Mouse (Mus musculus) forebrain, embryonic 15.5 days (tissue): ENCODE data around the gene Ank3. TPM values are rescaled to one million over a fixed set of nuclear protein-coding genes. Genes with fewer than 3 reads are reported as not detected.

Source experiments
- ATAC-seq: fragments of 200-750 bp; cut with Nextera tagmentation; replicated peaks from 2 replicates; pipeline ENCODE4 v1.8.0; 2017; ENCODE audit warnings: mild to moderate bottlenecking, moderate TSS enrichment, moderate library complexity
- H3K27ac ChIP-seq: fragments of 300-500 bp; sonication (generic); replicated peaks from 2 replicates; pipeline ENCODE4 v1.5.1; 2015; ENCODE audit warnings: mild to moderate bottlenecking, inconsistent platforms
- H3K27me3 ChIP-seq: fragments of 300-500 bp; sonication (generic); 2 replicates; pipeline ENCODE4 v1.6.1; 2015; ENCODE audit warnings: inconsistent platforms
- H3K36me3 ChIP-seq: fragments of 300-500 bp; sonication (generic); 2 replicates; pipeline ENCODE4 v1.6.1; 2015; ENCODE audit warnings: mild to moderate bottlenecking, inconsistent platforms
- H3K4me1 ChIP-seq: fragments of 300-500 bp; sonication (generic); 2 replicates; pipeline ENCODE4 v1.6.1; 2015; ENCODE audit warnings: inconsistent platforms
- H3K4me2 ChIP-seq: fragments of 300-500 bp; sonication (generic); replicated peaks from 2 replicates; pipeline ENCODE4 v1.6.1; 2015; ENCODE audit warnings: mild to moderate bottlenecking, inconsistent platforms
- H3K4me3 ChIP-seq: fragments of 300-500 bp; sonication (generic); 2 replicates; pipeline ENCODE4 v1.5.1; 2015; ENCODE audit warnings: mild to moderate bottlenecking, inconsistent platforms
- H3K9ac ChIP-seq: fragments of 300-500 bp; sonication (generic); replicated peaks from 2 replicates; pipeline ENCODE4 v1.6.1; 2015; ENCODE audit warnings: mild to moderate bottlenecking, inconsistent platforms
- H3K9me3 ChIP-seq: fragments of 300-500 bp; sonication (generic); 2 replicates; pipeline ENCODE4 v1.6.1; 2016; ENCODE audit warnings: inconsistent platforms
- WGBS: fragments of 180-500 bp; shearing (Covaris S2); methylation state at CpG from one replicate; pipeline ENCODE4 v1.1.7; 2015; ENCODE audit warnings: mixed read lengths; 5-methylcytosine and 5-hydroxymethylcytosine counted together
- polyA plus RNA-seq: library from polyadenylated mRNA; unstranded; fragments of >200 nt; fragmentation: Nextera tagmentation; extraction: Ambion mirVana; gene quantifications from 2 replicates; pipeline ENCODE4 v1.2.1, GENCODE M21; 2015

Gene Ank3
- polyA plus RNA-seq, 1 experiment from 2014 or later, result 91.2 TPM

GRCm38 (mm10) chr10:69485191-69485786 is 86.7 kb downstream of the Ank3 start:
- no peaks in the 10 kb centered on the region for H3K4me1 ChIP-seq
- H3K27me3 ChIP-seq, result no peaks in the 10 kb centered on the region
- H3K4me3 ChIP-seq, result no peak overlapping the region
- H3K9ac ChIP-seq, result no peak overlapping the region
- H3K9me3 ChIP-seq, result no peaks in the 10 kb centered on the region
- WGBS, result 88% methylated on average over 6 of the region's 6 CpGs
- ATAC-seq, result no peak
- no peaks in the 10 kb centered on the region for H3K36me3 ChIP-seq
- no peak overlapping the region for H3K27ac ChIP-seq
- no peak overlapping the region for H3K4me2 ChIP-seq

- no peak overlapping the region for H3K4me3 ChIP-seq
- H3K9me3 ChIP-seq, result no peaks in the 10 kb centered on the region
- H3K4me2 ChIP-seq, result no peak overlapping the region
- no peaks in the 10 kb centered on the region for H3K4me1 ChIP-seq
- ATAC-seq, result no peak
- WGBS, result 79% methylated on average over 5 of the region's 5 CpGs
- H3K36me3 ChIP-seq, result no peaks in the 10 kb centered on the region
- H3K27me3 ChIP-seq, result no peaks in the 10 kb centered on the region
- no peak overlapping the region for H3K27ac ChIP-seq
- no peak overlapping the region for H3K9ac ChIP-seq
Observed at GRCm38 (mm10) chr10:69490182-69490581, 91.6 kb downstream of the Ank3 start.

- Histone ChIP-seq H3K9me3 (no peaks in the 10 kb centered on the region), H3K4me1 (no peaks in the 10 kb centered on the region), H3K27ac (peak overlapping the region; percentile 57), H3K27me3 (no peaks in the 10 kb centered on the region), H3K9ac (no peak overlapping the region), H3K4me3 (no peak overlapping the region), H3K4me2 (no peak overlapping the region), H3K36me3 (no peaks in the 10 kb centered on the region)
- no peak for ATAC-seq
- WGBS, result 60% methylated on average over 5 of the region's 5 CpGs
Observed at GRCm38 (mm10) chr10:69491975-69492374, 93.4 kb downstream of the Ank3 start.

- Histone ChIP-seq H3K27me3 (no peaks in the 10 kb centered on the region), H3K27ac (no peak overlapping the region), H3K36me3 (no peaks in the 10 kb centered on the region), H3K9me3 (no peaks in the 10 kb centered on the region), H3K9ac (no peak overlapping the region), H3K4me1 (peaks cover 18% of the 10 kb centered on the region), H3K4me3 (no peak overlapping the region), H3K4me2 (no peak overlapping the region)
- no peak for ATAC-seq
- WGBS, result 75% methylated on average over 17 of the region's 17 CpGs
Observed at GRCm38 (mm10) chr10:69497382-69497781, 98.8 kb downstream of the Ank3 start.

- Histone ChIP-seq H3K36me3 (no peaks in the 10 kb centered on the region), H3K9me3 (no peaks in the 10 kb centered on the region), H3K4me1 (peaks cover 18% of the 10 kb centered on the region), H3K9ac (no peak overlapping the region), H3K27ac (peak overlapping the region; percentile 69), H3K4me2 (peak overlapping the region; percentile 14; the same call in 1 of the 2 replicates), H3K27me3 (no peaks in the 10 kb centered on the region), H3K4me3 (no peak overlapping the region)
- ATAC-seq, result peak; percentile 86
- 42% methylated on average over 11 of the region's 11 CpGs for WGBS
Observed at GRCm38 (mm10) chr10:69500171-69500860, 101.7 kb downstream of the Ank3 start.

- no peak overlapping the region for H3K4me2 ChIP-seq
- no peak overlapping the region for H3K27ac ChIP-seq
- H3K9ac ChIP-seq, result no peak overlapping the region
- no peak for ATAC-seq
- no peaks in the 10 kb centered on the region for H3K36me3 ChIP-seq
- H3K9me3 ChIP-seq, result no peaks in the 10 kb centered on the region
- no peaks in the 10 kb centered on the region for H3K27me3 ChIP-seq
- no peak overlapping the region for H3K4me3 ChIP-seq
- peaks cover 18% of the 10 kb centered on the region for H3K4me1 ChIP-seq
- WGBS, result 91% methylated on average over 4 of the region's 4 CpGs
Observed at GRCm38 (mm10) chr10:69503791-69504190, 105.2 kb downstream of the Ank3 start.

- Histone ChIP-seq H3K9me3 (no peaks in the 10 kb centered on the region), H3K4me2 (no peak overlapping the region), H3K4me3 (no peak overlapping the region), H3K27me3 (no peaks in the 10 kb centered on the region), H3K36me3 (no peaks in the 10 kb centered on the region), H3K9ac (no peak overlapping the region), H3K27ac (no peak overlapping the region), H3K4me1 (no peaks in the 10 kb centered on the region)
- no peak for ATAC-seq
- 94% methylated on average over 8 of the region's 8 CpGs for WGBS
Observed at GRCm38 (mm10) chr10:69507719-69508118, 109.1 kb downstream of the Ank3 start.

GRCm38 (mm10) chr10:69510392-69510791 is 111.8 kb downstream of the Ank3 start:
- no peaks in the 10 kb centered on the region for H3K27me3 ChIP-seq
- no peak overlapping the region for H3K4me2 ChIP-seq
- no peaks in the 10 kb centered on the region for H3K9me3 ChIP-seq
- 83% methylated on average over 8 of the region's 8 CpGs for WGBS
- H3K4me1 ChIP-seq, result no peaks in the 10 kb centered on the region
- H3K4me3 ChIP-seq, result no peak overlapping the region
- no peak overlapping the region for H3K27ac ChIP-seq
- H3K9ac ChIP-seq, result no peak overlapping the region
- no peaks in the 10 kb centered on the region for H3K36me3 ChIP-seq
- no peak for ATAC-seq

- H3K9me3 ChIP-seq, result no peaks in the 10 kb centered on the region
- ATAC-seq, result no peak
- H3K4me2 ChIP-seq, result no peak overlapping the region
- 80% methylated on average over 1 of the region's 1 CpGs for WGBS
- H3K36me3 ChIP-seq, result no peaks in the 10 kb centered on the region
- no peaks in the 10 kb centered on the region for H3K27me3 ChIP-seq
- H3K4me3 ChIP-seq, result no peak overlapping the region
- no peaks in the 10 kb centered on the region for H3K4me1 ChIP-seq
- no peak overlapping the region for H3K9ac ChIP-seq
- H3K27ac ChIP-seq, result no peak overlapping the region
Observed at GRCm38 (mm10) chr10:69511234-69511633, 112.7 kb downstream of the Ank3 start.

GRCm38 (mm10) chr10:69521977-69522376 is 123.4 kb downstream of the Ank3 start:
- Histone ChIP-seq H3K4me1 (peaks cover 7% of the 10 kb centered on the region; the same call in 1 of the 2 replicates), H3K36me3 (no peaks in the 10 kb centered on the region), H3K9ac (no peak overlapping the region), H3K27me3 (no peaks in the 10 kb centered on the region), H3K9me3 (no peaks in the 10 kb centered on the region), H3K4me2 (no peak overlapping the region), H3K27ac (no peak overlapping the region), H3K4me3 (no peak overlapping the region)
- no peak for ATAC-seq
- 84% methylated on average over 4 of the region's 4 CpGs for WGBS

- Histone ChIP-seq H3K27ac (no peak overlapping the region), H3K9ac (no peak overlapping the region), H3K27me3 (no peaks in the 10 kb centered on the region), H3K9me3 (no peaks in the 10 kb centered on the region), H3K4me2 (no peak overlapping the region), H3K36me3 (no peaks in the 10 kb centered on the region), H3K4me3 (no peak overlapping the region), H3K4me1 (peaks cover 7% of the 10 kb centered on the region; the same call in 1 of the 2 replicates)
- no peak for ATAC-seq
- WGBS, result 81% methylated on average over 3 of the region's 3 CpGs
Observed at GRCm38 (mm10) chr10:69523202-69523601, 124.6 kb downstream of the Ank3 start.

GRCm38 (mm10) chr10:69527318-69527717 is 128.7 kb downstream of the Ank3 start:
- Histone ChIP-seq H3K4me2 (no peak overlapping the region), H3K4me1 (peaks cover 7% of the 10 kb centered on the region; the same call in 1 of the 2 replicates), H3K9me3 (no peaks in the 10 kb centered on the region), H3K36me3 (no peaks in the 10 kb centered on the region), H3K27me3 (no peaks in the 10 kb centered on the region), H3K27ac (no peak overlapping the region), H3K4me3 (no peak overlapping the region), H3K9ac (no peak overlapping the region)
- 73% methylated on average over 10 of the region's 10 CpGs for WGBS
- ATAC-seq, result no peak

- ATAC-seq, result no peak
- no peak overlapping the region for H3K9ac ChIP-seq
- no peak overlapping the region for H3K27ac ChIP-seq
- H3K27me3 ChIP-seq, result no peaks in the 10 kb centered on the region
- peaks cover 12% of the 10 kb centered on the region for H3K4me1 ChIP-seq
- H3K9me3 ChIP-seq, result no peaks in the 10 kb centered on the region
- no peak overlapping the region for H3K4me2 ChIP-seq
- no peak overlapping the region for H3K4me3 ChIP-seq
- WGBS, result 81% methylated on average over 4 of the region's 4 CpGs
- H3K36me3 ChIP-seq, result no peaks in the 10 kb centered on the region
Observed at GRCm38 (mm10) chr10:69528746-69529145, 130.2 kb downstream of the Ank3 start.
